Mouse (Mus musculus) CH12F3 (cell line): Measurements from ENCODE around the gene Slc5a10.

Source experiments
- in situ Hi-C: fragments of 300-500 bp; cut with MboI; formaldehyde crosslinking; loops from 2 replicates; pipeline ENCODE4 v1.14.3; 2020; ENCODE audit warnings: low sequenced_read_pairs

The Slc5a10 gene

GRCm38 (mm10) chr11:61720636-61721035 is at the start of gene Slc5a10:
Slc5a10 (minus strand) TSS chr11:61720826.
- in situ Hi-C loops: no loop called here

- in situ Hi-C loops: no loop called here
These were observed 41.2 kb upstream of the Slc5a10 start, which contains the start of gene Prpsap2 for GRCm38 (mm10) chr11:61761584-61762407. Prpsap2 (minus strand) TSS chr11:61762088.

GRCm38 (mm10) chr11:61760518-61760917 is 39.9 kb upstream of the Slc5a10 start:
- in situ Hi-C loops: no loop called here

- in situ Hi-C loops: no loop called here
These were observed 36.5 kb upstream of the Slc5a10 start for GRCm38 (mm10) chr11:61757151-61757550.

GRCm38 (mm10) chr11:61751612-61752011 is 31.0 kb upstream of the Slc5a10 start:
- in situ Hi-C loops: no loop called here

GRCm38 (mm10) chr11:61747161-61747560 is 26.5 kb upstream of the Slc5a10 start:
- in situ Hi-C loops: no loop called here

- in situ Hi-C loops: no loop called here
These were observed 25.2 kb upstream of the Slc5a10 start for GRCm38 (mm10) chr11:61745781-61746180.

GRCm38 (mm10) chr11:61744460-61744859 is 23.8 kb upstream of the Slc5a10 start:
- in situ Hi-C loops: no loop called here

- in situ Hi-C loops: no loop called here
These were observed 23.1 kb upstream of the Slc5a10 start for GRCm38 (mm10) chr11:61743768-61744167.

- in situ Hi-C loops: no loop called here
These were observed 19.9 kb upstream of the Slc5a10 start for GRCm38 (mm10) chr11:61740500-61740899.

- in situ Hi-C loops: no loop called here
These were observed 16.7 kb upstream of the Slc5a10 start for GRCm38 (mm10) chr11:61737290-61737689.

GRCm38 (mm10) chr11:61732672-61733071 is 12.0 kb upstream of the Slc5a10 start:
- in situ Hi-C loops: no loop called here

- in situ Hi-C loops: no loop called here
These were observed 7.4 kb upstream of the Slc5a10 start for GRCm38 (mm10) chr11:61728037-61728436.

- in situ Hi-C loops: no loop called here
These were observed 1.5 kb upstream of the Slc5a10 start for GRCm38 (mm10) chr11:61722077-61722476.

- in situ Hi-C loops: no loop called here
These were observed 800 bp downstream of the Slc5a10 start for GRCm38 (mm10) chr11:61719826-61720225.

- in situ Hi-C loops: no loop called here
These were observed 1.2 kb downstream of the Slc5a10 start for GRCm38 (mm10) chr11:61719387-61719786.

- in situ Hi-C loops: no loop called here
These were observed 2.6 kb downstream of the Slc5a10 start for GRCm38 (mm10) chr11:61717990-61718389.

GRCm38 (mm10) chr11:61715130-61715529 is 5.5 kb downstream of the Slc5a10 start:
- in situ Hi-C loops: no loop called here

GRCm38 (mm10) chr11:61714346-61715117 is 6.1 kb downstream of the Slc5a10 start:
- in situ Hi-C loops: no loop called here

GRCm38 (mm10) chr11:61713157-61713855 is 7.3 kb downstream of the Slc5a10 start:
- in situ Hi-C loops: no loop called here

- in situ Hi-C loops: no loop called here
These were observed 11.7 kb downstream of the Slc5a10 start for GRCm38 (mm10) chr11:61708928-61709327.
